Mouse (Mus musculus): ENCODE data around the gene Dapk2.

The Dapk2 gene

DNA sequence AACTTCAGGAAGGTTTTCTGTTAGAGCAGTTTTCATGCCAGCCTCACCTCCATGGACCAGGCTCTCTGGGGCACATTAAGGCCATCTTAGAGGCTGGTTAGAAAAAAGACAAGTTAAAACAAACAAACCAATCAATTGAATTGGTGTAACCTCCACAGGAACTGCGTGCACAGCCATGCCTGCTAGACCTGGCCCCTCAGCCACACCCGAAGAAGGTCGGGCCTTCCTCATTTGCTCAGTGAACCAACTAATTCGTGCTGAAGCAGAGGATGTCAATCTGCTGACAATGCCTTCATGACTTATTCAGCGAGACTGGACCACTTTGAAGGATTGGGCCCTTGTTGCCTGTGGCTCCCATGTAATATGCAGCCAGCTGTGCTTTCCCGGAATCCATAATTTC is 28.4 kb downstream of the Dapk2 start:
- DNase-seq (ENCODE audit: low spot score), result no peak

- no peak for DNase-seq (ENCODE audit: low spot score)
Measured at GRCm38 (mm10) chr9:66189026-66189425, 31.0 kb downstream of the Dapk2 start.

GRCm38 (mm10) chr9:66194003-66194402 is 36.0 kb downstream of the Dapk2 start:
- DNase-seq (ENCODE audit: low spot score), result no peak

DNA sequence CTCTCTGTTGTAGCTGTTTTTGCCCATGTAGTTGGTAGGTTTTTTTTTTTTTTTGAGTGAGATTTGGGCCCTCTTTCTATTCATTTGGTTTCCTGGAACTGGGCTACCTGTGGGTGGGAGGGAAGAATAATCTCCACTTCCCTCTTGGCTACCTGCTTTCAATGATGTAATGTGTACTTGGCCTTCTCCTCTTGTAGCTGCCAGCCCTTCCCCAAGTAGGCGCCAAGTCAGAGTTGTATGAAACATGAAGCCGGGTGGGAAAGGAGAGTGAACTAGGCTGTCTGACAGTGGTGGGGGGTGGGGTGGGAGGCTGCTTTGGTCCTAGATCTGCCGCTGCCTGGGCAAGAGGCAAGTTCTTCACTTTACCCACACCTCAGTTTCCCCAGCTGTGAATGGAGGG is 38.5 kb downstream of the Dapk2 start:
- DNase-seq (ENCODE audit: low spot score), result no peak

- no peak for DNase-seq (ENCODE audit: low spot score)
Measured at GRCm38 (mm10) chr9:66198533-66198932, 40.5 kb downstream of the Dapk2 start.

GRCm38 (mm10) chr9:66199657-66200410 is 41.8 kb downstream of the Dapk2 start:
- no peak for DNase-seq (ENCODE audit: low spot score)

DNA sequence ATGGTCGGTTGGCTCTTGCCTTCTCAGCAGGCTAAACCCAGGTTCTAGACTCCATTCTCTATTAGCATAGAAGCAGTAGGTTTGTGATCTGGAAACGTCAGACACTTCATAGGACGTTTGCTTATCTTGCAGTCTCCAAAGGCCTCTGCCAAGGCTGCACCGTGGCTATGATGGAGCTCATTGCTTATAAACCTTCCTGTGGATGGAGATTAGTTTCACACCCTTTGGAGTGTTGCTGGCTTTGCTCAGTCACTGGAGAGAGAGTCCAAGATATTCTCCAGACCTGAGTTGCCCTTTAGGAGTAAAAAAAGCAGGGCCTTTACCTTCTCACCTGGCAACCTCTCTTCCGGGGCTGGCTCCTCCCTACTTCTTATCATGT is 42.4 kb downstream of the Dapk2 start:
- DNase-seq (ENCODE audit: low spot score), result no peak

GRCm38 (mm10) chr9:66201665-66202064 is 43.6 kb downstream of the Dapk2 start:
- DNase-seq (ENCODE audit: low spot score), result no peak

DNA sequence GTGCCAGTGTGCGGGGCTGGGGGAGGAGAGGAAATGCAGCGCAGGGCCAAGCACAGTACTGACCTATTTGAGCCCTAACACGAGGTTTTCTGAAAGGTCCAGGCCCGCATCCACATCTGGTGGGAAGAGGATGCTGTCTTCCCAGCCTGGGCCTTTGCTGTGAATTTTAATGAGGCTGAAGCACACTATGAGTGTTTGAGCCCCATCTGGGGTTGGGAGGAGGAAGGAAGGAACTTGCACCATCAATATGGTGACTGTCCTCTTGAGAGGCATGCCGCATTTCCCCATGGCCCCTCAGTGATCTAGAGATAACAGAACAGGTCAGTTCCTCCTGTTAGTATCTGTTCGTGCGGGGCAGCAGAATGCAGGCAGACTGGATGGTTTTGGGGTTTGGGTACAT is 44.4 kb downstream of the Dapk2 start:
- DNase-seq (ENCODE audit: low spot score), result no peak

DNA sequence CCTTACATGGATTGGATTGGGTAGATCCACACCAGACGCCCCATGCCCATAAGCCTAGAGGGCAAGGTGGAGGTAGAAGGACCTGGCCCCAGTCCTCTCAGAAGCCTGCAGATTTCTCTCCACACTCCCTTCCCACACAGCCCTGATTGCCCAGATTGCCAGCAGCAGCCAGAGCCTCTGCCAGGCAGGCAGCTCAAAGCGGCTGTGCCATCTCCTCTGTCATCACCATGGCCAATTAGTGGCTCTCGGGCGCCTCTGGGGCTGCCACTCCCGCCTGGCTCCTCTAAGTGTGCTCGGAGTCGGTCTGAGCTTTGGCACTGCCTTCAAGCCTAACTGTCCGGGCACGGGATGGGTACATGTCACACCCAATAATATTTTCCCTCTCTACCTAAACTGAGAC is 47.7 kb downstream of the Dapk2 start:
- no peak for DNase-seq (ENCODE audit: low spot score)

DNA sequence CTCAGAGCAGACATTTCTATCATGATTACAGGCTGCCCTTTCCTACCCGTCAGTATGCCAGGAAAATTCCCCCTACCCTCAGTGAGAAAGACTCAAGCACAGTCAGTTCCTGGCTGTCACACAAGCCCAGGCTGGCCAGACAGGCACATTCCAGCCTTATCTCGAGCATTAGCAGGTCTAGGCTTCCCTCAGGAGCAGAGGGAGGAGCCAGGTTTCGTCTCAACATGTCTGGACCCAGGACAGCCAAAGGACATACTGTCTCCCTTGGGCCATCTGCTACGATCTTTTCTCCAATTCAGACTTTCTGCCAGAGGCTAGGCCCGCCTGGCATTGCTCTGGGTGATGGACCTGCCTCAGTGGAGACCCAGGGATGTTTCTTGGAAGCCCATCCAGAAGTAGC is 48.8 kb downstream of the Dapk2 start:
- DNase-seq (ENCODE audit: low spot score), result no peak

DNA sequence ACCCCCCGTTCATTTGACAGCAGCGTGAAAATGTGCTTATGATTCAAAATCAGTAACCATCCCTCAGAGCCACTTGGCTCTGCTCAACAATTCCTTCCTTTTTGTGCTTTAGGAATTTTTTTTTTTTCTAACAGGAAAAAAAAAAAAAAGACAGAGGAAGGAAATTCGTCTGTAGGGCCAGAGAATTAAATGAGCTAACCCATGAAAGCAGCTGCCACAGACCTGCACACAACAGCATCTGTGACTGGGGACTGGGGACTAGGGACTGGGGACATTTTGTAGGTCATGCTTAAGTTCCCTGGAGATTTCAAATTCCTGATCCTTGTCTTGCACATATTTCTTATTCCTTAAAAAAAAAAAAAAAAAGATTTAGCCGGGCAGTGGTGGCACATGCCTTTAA is 53.4 kb downstream of the Dapk2 start:
- DNase-seq (ENCODE audit: low spot score), result no peak

DNA sequence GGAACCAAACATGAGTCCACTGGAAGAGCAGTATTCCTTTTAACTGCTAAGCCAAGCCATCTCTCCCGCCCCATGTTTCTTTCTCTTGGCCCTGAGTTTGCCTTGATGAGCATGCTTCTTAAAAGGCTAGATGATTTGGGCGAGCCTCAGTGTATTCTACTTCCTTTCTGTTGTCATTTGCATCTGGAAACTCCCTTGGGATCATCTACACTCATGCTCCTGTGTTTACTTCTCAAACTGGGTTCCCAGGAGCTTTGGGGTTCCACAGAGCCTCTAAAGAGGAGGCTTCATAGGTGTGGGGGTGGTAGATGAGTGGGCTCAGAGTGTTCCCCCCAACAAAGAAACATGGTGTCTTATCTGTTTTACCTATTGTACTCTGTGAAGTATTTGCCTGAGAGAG is 54.1 kb downstream of the Dapk2 start:
- no peak for DNase-seq (ENCODE audit: low spot score)

DNA sequence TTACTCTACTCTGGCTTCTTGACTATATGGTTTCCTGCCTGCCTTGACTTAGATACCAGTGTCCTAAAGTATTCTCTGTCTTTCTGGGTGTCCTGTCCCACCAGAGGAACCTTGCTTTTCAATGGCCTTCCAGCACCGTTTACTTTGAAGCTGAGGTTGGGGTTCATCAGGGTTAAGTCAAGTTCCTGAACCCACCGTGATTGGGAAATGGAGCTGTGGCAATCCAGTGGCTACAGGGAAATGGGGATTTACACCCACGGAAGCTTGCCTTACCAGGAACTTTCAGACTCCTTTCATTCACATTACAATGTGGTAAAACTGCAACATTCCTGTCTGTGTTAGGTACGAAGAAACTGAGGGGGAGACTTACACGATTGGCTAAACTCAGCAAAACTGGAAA is 54.8 kb downstream of the Dapk2 start:
- DNase-seq (ENCODE audit: low spot score), result no peak

DNA sequence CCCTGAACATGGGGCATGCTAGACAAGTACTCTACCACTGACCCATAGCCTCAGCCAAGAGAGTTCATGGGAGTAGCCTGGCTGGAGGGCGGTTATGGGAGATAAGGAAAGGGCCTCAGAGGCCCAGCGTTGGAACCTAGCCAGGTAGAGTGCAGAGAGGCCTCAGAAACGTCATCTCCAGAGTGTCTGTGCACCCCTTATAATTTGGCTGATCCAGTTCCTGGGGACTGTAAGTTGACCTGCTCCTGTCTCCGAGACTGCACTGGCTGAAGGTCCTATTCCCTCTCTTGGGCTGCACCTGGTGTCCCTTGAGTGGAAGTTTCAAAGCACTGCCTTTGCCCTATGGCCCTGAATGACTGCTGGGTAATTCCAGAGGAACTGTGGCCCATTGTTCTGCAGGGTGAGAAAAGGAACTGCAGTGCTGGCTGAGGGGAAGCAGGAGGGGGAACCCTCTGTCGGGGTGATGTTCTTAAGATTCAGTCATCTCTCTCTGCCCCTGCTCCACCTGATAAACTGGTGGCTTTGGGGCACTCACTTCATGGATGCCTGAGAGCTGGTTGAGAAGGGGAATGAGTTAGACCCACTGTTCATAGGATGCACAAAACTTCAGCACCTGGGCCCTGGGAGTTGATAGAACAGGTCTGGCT is 55.5 kb downstream of the Dapk2 start:
- DNase-seq (ENCODE audit: low spot score), result no peak

DNA sequence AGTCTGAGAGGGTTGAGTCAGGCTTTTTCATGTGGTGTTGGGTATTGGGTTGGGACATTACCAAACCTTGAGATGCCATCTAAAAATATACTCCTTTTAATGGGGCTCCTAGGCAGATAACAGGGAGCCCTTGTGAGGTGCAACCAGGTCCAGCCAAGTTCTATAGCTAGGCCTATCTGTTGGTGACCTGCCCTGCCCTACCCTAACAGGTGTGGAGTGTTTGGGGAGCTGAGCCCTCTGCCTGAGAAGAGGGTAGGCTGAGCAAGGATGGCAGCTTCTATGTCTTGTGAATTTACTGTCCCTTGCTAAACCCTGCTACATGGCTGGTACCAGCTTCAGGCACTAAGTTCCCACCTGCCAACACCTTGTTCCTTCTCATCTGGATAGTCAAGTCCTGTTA is 57.5 kb downstream of the Dapk2 start:
- DNase-seq (ENCODE audit: low spot score), result no peak

DNA sequence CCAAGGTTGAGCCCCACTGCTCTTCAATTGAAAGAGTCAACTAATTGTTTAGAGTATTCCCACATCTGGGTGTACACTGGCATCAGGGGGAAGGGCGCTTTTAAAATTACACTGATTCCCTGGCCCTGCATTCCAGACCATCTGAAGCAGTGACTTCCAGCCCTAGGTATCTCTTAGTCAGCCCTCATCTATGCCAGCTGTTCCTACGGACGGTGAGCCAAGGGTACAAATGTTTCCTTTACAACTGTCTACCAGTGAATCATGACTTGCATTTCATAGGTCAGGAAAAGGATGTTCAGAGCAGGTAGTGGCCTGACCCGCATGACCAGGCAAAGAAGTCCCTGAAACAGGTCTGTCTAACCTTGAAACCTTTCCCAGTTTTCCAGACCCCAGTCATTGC is 59.9 kb downstream of the Dapk2 start:
- DNase-seq (ENCODE audit: low spot score), result no peak

DNA sequence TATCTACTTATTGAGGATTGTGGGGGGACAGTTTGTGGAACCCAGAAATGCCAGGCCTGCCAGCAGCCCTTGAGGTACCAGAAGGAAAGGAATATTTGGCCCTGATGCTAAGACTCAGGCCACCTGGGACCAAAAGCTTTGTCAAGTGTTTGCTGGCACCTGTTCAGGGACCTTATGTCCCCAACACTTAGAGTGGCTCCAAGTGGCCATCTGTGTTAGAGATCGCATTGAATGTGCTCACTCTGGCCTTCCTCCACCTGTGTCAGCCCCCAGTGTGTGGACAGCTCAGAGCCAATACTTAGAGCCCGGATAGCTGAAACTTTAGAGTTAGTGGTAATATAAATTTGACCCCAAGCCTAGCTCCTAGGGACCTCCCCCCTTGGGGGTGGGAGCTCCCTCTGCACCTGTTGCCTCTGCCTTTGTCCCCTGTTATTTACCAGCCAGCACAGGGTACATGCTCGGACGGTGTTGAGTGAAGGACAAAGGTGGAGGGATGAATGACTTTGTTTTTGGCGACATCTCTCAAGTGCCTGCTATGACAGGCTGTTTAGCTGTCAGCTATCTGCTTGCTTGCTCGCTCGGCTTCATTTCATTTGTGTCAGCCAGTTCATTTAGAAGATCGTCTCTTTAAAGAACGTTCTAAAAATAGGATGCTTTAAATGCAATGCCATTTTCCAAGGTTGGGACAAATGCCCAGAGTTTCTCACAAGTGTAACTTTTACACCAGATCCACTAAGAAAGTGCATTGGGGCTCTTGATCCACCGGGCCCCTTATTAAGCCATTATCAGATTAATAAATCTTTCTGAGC is 61.1 kb downstream of the Dapk2 start:
- no peak for DNase-seq (ENCODE audit: low spot score)

DNA sequence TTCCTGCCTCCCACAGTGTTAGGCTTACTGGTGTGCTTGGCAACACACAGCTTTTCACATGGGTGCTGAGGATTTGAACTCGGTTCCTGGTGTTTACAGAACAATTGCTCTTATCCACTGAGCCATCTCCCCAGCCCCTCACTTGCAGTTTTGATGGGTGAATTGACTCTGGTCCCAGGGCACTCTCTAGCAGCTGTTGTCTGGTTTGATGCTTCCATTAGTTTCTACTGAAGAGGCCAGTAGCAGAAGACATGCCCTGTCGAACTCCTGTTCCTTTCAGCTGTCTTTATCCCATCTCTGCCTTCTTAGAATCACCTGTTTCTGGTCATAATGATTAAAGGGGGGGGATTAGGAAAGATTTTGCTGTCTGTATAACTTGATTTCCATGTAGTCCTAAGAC is 65.8 kb downstream of the Dapk2 start:
- no peak for DNase-seq (ENCODE audit: low spot score)

- no peak for DNase-seq (ENCODE audit: low spot score)
Measured at GRCm38 (mm10) chr9:66225737-66226485, 67.9 kb downstream of the Dapk2 start.

GRCm38 (mm10) chr9:66228456-66229151 is 70.6 kb downstream of the Dapk2 start:
- DNase-seq (ENCODE audit: low spot score), result no peak

Data from ovary, postnatal 10 days (tissue).